Mouse (Mus musculus) gastrocnemius, postnatal 4 days (tissue): ENCODE results near the gene Pten. TPM values are rescaled to one million over a fixed set of nuclear protein-coding genes. Genes with fewer than 3 reads are reported as not detected.
"Not testable (repeated sequence)": the region's sequence is repeated elsewhere in the genome, so short reads cannot be mapped to it uniquely, and the experiment has no call there.

Source experiments
- DNase-seq, 2 experiments: peaks; one replicate each; pipeline ENCODE4 v3.0.0; 2021 to 2022; ENCODE audit warnings: low spot score in 2 of 2, mixed read lengths in 2 of 2
- total RNA-seq, 2 experiments: library from RNA; stranded (reverse); gene quantifications; 2 replicates each; pipeline ENCODE4 v1.2.3; 2021

Pten gene
- total RNA-seq, 2 experiments from 2014 or later = 41.7 to 48.4 TPM

DNA sequence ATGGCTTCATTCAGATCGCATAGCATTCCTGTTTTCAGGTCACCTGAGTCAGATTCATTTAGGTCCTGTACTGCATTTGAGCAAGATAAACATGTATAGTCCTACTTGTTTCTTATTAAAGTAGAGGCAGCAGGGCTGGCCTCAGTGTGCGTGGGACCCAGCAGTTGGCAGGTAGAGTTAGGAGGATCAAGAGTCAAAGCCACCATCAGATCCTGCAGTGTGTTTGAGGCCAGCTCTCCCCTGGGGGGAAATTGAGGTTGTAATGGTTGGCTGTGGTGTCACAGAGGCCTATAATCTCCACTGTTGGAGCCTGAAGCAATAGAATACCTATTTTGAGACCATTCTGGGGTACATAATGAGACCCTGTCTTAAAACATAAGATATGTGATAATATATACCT lies 50.3 kb downstream of the Pten start:
- DNase-seq = no peak

- no peak for DNase-seq
These were observed 51.4 kb downstream of the Pten start for GRCm38 (mm10) chr19:32808690-32809089.

DNA sequence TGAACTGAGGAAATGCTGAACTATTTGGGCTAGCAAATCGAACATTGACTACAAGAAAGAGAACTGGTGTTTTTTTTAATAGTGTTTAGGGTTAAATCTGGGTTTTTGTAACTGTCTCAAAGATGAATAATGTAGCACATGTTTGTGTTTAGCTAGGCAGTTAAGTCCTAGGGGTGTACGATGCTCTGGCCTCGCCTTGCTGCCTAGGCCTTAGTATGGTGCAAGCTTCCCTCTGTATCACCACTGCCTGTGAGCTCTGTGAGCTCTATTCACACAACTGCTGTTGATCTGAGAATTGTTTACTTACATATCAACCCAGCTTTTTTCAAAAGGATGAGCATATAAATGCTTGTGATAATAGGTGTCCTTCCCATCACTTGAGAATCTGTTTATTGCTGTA lies 51.8 kb downstream of the Pten start:
- DNase-seq = no peak

DNA sequence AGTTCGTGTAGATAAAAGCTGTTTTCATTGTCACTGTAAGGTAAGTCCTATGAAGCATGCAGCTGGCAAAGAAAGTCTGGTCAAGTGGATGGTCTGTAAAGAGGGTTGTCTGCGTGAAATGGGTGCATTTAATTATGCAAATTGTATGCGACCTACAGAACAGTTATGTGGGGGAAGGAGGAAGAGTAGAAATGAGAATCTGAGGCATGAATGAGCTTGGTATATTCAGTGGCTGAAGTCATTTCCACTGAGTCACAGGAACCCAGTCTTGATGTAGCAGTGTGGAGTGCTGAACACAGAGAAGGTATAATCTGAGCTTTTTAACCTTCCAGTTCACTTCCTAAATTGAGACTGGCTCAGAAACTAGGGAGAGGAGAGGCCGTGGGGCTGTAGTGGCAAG lies 61.5 kb downstream of the Pten start:
- no peak for DNase-seq

- not testable (repeated sequence) for DNase-seq
These were observed 65.7 kb downstream of the Pten start for GRCm38 (mm10) chr19:32822959-32823358.

GRCm38 (mm10) chr19:32826616-32827015 lies 69.3 kb downstream of the Pten start:
- DNase-seq = no peak

- DNase-seq = no peak
These were observed 72.6 kb downstream of the Pten start for GRCm38 (mm10) chr19:32829871-32830270.

DNA sequence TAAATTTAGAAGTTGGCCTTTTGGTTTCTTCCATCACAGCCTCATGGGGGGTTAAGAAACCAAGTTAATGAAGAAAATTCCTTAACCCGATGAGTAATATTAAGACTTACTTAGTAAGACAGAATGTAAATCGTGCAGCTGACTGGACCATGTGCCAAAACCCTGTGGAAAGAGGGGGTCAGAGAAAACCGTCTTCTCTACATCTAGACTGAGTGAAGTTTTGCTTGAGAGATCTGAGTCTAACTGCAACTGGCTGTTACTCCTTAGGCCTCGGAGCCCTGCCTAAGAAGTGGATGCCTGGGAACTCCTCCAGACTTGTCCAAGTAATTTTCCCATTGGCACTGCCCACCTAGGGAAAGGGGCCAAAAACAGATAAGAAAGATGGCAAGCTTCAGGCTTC lies 74.0 kb downstream of the Pten start:
- no peak for DNase-seq

DNA sequence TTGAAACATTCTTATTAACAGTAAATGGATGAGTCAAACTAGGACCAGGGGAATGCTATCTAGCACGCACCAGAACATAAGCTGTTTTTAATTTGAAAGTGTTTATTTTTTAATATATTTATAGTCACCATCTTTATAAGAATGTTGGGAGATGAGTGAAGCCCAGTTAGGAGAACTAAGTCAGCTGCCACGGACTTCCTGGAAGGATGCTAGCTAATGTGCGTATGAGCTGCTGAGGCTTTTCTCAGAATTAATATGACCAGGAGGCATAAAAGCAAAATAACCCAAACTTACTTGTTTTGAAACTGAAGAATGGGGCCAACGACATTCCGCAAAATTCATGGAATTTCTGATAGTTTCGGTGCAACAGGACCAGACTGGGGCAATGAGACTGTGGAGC lies 83.2 kb downstream of the Pten start:
- no peak for DNase-seq

DNA sequence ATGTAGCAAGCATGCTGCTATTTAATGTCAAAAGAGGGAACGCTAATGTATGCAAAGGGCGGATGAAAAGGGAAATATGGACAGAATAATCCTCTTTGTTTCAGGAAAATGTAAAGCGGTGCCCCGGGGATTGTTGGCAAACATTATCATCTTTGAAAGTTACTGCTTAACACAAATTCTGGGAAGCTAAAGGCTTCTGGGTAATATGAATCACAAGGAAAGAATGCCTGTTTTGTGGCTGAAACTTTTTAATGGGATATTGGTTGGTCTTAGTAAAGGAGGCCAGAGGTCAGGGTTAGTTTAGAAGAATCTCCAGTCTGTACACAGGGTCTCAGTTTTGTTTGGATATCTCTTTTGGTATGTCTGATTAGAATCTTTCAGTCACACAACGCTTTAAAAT lies 87.2 kb downstream of the Pten start:
- DNase-seq = no peak

GRCm38 (mm10) chr19:32848041-32848440 lies 90.7 kb downstream of the Pten start:
- DNase-seq = no peak

DNA sequence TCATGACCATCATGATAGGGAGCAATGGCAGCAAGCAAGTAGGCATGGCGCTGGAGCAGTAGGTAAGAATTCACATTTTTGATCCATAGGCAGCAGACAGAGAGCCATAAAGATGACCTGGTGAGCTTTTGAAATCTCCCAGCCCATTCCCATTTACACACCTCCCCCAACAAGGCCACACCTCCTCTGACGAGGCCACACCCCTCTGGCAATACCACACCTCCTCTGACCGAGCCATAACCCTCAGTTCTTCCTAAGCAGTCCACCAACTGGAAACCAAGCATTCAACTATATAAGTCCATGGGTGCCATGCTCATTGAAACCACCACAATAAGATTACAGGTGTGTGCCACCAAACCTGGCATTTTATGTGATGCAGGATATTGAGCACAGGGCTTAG lies 95.0 kb downstream of the Pten start:
- DNase-seq = no peak

DNA sequence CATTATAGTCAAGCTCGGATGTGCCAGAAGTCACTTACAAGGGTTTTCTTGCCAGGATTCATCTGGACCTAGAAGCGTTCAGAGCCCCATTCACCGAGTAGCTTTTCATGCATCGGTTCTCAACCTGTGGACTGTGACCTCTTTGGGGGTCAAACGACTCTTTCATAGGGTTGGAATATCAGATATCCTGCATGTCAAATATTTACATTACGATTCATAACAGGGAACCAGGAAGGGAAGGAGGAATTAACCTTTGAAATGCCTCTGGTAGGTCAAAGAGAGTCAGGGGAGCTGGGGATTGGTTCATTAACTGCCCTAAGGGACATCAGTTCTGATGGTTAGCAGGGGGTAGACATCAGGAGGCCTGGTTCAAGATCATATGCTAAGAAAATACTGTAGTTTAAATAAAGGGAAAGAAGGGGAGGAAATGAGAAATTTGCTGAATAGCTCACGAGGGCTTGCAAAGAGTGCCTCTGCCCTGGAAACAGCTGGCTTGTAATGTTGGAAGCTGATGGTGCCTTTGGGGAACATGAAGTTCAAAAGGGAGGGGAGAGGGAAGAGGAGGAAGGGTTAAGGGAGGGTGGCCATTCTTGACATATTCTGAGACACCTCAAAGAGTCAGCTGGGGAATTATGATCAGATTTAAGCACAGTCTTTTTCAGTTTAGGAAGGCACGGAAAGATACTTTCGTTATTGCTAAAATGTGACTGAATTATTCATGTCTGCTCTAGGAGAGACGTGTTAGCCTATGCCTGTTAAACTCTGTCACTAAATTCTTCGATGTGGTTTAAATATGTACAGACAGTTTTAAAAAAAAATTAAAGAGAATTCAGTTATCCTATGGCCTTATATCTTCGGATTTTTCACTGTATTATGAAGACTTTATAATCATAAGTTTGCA lies 104.6 kb downstream of the Pten start:
- no peak for DNase-seq

DNA sequence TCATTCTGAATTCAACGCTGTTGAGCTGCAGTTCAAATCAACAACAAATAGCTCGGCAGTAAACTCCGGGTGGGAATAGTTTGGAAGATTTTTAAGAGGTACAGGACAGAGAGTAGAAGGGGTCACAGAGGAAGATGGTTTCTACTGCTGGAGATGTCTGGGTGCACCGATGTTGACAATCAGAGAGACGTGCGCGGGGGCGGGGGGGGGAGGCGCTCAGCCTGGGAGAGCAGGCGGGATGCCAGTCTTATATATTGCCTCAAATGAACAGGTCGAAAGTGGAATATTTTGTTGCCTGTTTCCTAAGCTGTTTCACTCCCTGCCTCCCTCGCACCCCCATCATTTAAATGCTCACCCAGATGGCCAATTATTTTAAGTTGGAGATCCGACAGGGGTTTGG lies 109.5 kb downstream of the Pten start:
- DNase-seq = no peak

- no peak for DNase-seq
These were observed 110.0 kb downstream of the Pten start for GRCm38 (mm10) chr19:32867181-32867897.

DNA sequence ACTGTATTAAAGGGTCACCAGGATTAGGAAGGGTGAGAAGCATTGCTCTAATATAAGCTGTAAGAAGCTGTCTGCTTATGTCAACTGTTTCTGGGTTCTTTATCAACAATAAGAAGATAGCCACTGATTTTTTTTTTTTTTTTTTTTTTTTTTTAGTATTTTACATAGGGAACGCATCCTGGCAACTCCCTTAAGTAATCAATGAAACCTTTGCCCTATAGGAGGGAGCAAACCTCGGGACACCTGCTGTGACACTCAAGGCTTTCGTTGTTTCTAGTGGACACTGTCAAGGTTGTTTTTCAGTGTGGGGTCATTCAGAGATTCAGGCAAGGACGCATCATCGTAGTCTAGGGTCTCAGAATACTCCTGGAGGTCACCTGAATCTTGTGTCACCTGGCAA lies 111.3 kb downstream of the Pten start:
- DNase-seq = no peak

DNA sequence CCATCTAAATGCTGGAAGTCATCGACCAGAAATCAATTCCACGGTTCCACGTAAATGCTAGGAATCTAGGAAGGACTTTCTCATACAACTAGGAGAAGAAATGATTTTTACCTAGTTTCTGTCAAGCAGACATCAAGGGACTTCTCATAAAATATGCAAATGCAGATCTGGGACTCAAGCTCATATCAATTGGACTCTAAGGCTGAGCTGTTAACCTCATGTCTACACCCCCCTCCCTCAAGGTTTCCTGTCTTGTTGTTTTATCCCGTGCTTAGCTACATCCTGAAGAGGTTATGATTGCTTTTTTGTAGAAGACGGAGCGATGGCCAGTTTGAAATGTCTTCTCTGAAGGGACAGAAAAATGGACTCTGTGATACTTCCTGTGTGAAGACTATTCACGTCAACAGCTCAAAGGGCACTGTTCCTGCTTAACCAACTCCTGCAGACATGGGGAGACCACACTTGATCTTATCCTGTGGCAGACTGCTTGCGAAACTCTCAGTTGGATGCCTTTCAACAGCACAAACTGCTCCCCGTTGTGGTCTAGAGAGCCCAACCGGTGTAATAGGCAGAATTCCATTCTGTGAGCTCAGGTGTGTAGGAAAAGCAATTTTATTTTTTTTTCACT lies 111.9 kb downstream of the Pten start:
- no peak for DNase-seq

DNA sequence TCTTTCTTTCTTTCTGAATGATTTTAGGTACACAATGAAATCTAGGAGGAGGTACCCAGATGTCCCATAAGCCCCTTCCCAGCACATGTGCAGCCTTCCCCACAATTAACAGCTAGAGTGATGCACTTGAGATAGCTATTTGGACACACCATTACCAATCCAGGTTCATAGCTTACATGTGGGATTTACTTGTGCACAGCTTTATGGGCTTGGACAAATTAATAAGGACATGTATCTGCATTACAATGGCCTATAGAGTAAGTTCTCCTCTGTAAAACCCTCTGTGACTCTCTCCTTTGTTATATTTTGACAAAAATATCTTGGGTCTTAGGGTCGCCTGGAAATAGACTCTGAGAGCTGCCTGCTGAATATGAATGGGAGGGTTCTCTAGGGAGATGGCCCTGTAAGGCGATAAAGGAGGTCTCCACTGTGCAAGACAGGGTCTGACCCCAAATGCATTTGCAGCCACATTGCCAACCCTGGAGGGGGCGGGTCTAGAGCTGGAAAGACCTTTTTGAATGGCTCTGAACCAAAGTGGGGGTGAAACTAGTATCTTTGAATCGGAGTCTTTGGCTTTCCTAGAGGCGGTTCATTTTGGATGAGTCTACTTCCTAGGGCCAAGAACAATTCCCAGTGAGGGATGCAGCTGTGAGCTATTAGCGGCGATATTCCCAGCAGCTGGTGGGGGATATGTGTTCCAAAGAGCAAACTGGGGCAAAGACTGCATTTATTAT lies 116.8 kb downstream of the Pten start:
- peak in 1 of 2 experiments; percentile 23 for DNase-seq
